Mouse (Mus musculus) heart, postnatal 0 days (tissue): ENCODE results near the gene Fmo1.

Experiments
- CTCF ChIP-seq: IDR thresholded peaks from 2 replicates; pipeline ENCODE4 v1.5.1; 2016; ENCODE audit warnings: antibody characterized with exemption, control low read depth, low read depth
- EP300 ChIP-seq: IDR thresholded peaks from 2 replicates; pipeline ENCODE4 v1.6.1; 2016; ENCODE audit warnings: antibody characterized with exemption, low read depth

DNA sequence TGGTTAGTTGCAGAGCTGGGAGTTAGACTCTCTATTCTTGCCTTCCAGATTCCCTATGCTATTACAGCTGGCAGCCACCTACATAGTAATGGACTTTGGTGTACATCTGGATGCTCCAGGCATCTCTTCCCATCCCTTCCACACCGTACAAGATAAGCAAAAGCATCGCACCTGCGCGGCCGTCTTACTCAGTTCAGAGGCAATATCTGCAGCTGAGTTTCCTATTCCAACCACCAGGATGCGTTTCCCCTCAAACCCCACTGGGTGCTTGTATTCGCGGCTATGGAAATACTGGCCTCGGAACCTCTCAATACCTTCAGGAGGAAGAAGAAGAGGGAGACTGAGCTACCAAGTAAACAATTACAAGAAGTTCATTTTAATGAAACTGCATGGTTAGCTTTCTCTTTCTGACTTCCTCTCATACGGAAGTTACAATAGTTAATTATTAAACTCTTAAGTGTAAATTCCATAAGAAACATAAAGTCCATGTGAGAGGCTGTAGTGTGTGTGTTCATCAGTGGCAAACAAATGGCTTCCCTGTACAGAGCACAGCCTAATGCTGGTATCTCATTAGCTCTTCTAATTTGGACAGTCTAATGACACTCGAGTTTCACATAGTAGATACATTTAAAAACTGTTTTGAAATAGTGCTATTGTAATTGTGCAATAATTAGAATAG is 19.9 kb upstream of the Fmo1 start:
- TF ChIP-seq CTCF = no peak
- TF ChIP-seq EP300 = no peak
